Mouse (Mus musculus) intestine, embryonic 15.5 days (tissue): ENCODE measurements around the gene Gipc1. TPM values are rescaled to one million over a fixed set of nuclear protein-coding genes. Genes with fewer than 3 reads are reported as not detected.
A peak's percentile ranks its signal among the peaks of the same experiment; 100 is the strongest.

Experiments used
- ATAC-seq: fragments of 200-750 bp; cut with Nextera tagmentation; 2 replicates; pipeline ENCODE4 v1.8.0; 2017; ENCODE audit warnings: moderate TSS enrichment, moderate library complexity
- H3K27ac ChIP-seq: fragments of 300-500 bp; sonication (generic); 2 replicates; pipeline ENCODE4 v1.5.1; 2015; ENCODE audit warnings: mild to moderate bottlenecking, inconsistent platforms
- H3K27me3 ChIP-seq: fragments of 300-500 bp; sonication (generic); replicated peaks from 2 replicates; pipeline ENCODE4 v1.6.1; 2015; ENCODE audit warnings: inconsistent platforms
- H3K36me3 ChIP-seq: fragments of 300-500 bp; sonication (generic); 2 replicates; pipeline ENCODE4 v1.6.1; 2015; ENCODE audit warnings: inconsistent platforms
- H3K4me1 ChIP-seq: fragments of 300-500 bp; sonication (generic); replicated peaks from 2 replicates; pipeline ENCODE4 v1.6.1; 2015; ENCODE audit warnings: inconsistent platforms
- H3K4me2 ChIP-seq: fragments of 300-500 bp; sonication (generic); replicated peaks from 2 replicates; pipeline ENCODE4 v1.6.1; 2015; ENCODE audit warnings: mild to moderate bottlenecking, inconsistent platforms
- H3K4me3 ChIP-seq: fragments of 300-500 bp; sonication (generic); replicated peaks from 2 replicates; pipeline ENCODE4 v1.5.1; 2015; ENCODE audit warnings: inconsistent platforms
- H3K9ac ChIP-seq: fragments of 300-500 bp; sonication (generic); 2 replicates; pipeline ENCODE4 v1.6.1; 2015; ENCODE audit warnings: inconsistent platforms
- H3K9me3 ChIP-seq: fragments of 300-500 bp; sonication (generic); 2 replicates; pipeline ENCODE4 v1.6.1; 2016; ENCODE audit warnings: inconsistent platforms
- WGBS: fragments of 180-500 bp; shearing (Covaris S2); methylation state at CpG from one replicate; pipeline ENCODE4 v1.1.7; 2015; 5-methylcytosine and 5-hydroxymethylcytosine counted together
- polyA plus RNA-seq: library from polyadenylated mRNA; unstranded; fragments of >200 nt; fragmentation: Nextera tagmentation; extraction: Ambion mirVana; gene quantifications from 2 replicates; pipeline ENCODE4 v1.2.1, GENCODE M21; 2015

Gene Gipc1
- polyA plus RNA-seq, 1 experiment from 2014 or later, result 166 TPM

DNA sequence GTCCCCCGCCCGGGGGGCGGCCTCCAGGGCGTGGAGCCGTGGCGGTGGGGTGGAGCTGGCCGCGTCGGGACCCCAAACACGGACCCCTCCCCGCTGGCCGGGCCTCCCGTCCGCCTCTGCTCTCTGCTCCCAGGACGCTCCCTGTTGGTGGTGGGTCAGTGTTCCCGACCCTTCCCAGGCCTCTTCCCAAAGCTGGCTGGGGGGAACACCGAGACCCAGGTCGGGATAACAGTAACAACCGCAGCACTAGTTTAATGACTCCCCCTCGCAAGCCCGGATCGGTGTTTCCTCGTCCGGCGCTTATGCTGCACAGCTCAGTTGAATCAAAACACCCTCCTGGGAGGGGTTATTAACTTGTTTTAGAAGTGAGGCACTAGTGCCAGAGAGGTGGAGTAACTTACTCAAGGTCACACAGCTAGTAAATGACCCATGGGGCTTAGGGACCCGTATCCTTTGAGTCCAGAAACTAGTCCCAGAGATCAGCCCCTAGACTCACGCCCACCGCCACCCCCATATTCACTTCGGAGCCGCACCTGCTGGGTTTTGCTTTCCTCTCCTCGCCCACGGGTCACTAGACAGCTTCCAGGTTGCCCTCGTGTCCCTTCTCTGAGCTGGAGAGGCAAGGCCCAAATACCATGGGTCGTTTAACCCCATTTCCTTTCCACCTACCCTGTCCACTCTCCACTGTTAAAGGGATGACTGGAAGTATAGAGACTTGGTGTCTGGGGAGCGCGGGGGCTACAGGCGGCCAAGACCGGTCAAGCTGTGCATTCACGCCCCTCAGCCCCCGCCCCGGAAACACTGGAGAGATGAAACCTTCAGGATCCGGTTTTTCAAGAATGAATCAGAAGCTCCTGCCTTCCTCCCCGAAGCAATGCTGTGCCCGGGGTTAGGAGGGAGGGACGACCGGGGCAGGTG is 526 bp downstream of the Gipc1 start:
- WGBS, result under 1% methylated on average over 46 of the region's 46 CpGs
- H3K9me3 ChIP-seq, result no peaks in the 10 kb centered on the region
- H3K27me3 ChIP-seq, result no peaks in the 10 kb centered on the region
- H3K4me1 ChIP-seq, result peaks cover 26% of the 10 kb centered on the region
- H3K27ac ChIP-seq, result peak overlapping the region; percentile 87
- H3K4me2 ChIP-seq, result peak overlapping the region; percentile 89
- H3K4me3 ChIP-seq, result peak overlapping the region; percentile 79
- H3K9ac ChIP-seq, result peak overlapping the region; percentile 78
- H3K36me3 ChIP-seq, result 0 out of 2 replicates have a peak, but pooled peaks cover 7% of the 10 kb centered on the region
- peak; percentile 37 for ATAC-seq

- peak overlapping the region; percentile 78 for H3K9ac ChIP-seq
- peak overlapping the region; percentile 79 for H3K4me3 ChIP-seq
- 0 out of 2 replicates have a peak, but pooled peaks cover 7% of the 10 kb centered on the region for H3K36me3 ChIP-seq
- no peak for ATAC-seq
- no peaks in the 10 kb centered on the region for H3K9me3 ChIP-seq
- peak overlapping the region; percentile 89 for H3K4me2 ChIP-seq
- no peaks in the 10 kb centered on the region for H3K27me3 ChIP-seq
- peaks cover 26% of the 10 kb centered on the region for H3K4me1 ChIP-seq
- peak overlapping the region; percentile 87 for H3K27ac ChIP-seq
- WGBS, result 29% methylated on average over 10 of the region's 10 CpGs
Measured at GRCm38 (mm10) chr8:83653662-83654017, 1.2 kb downstream of the Gipc1 start.

- Histone ChIP-seq H3K4me1 (peaks cover 26% of the 10 kb centered on the region), H3K4me2 (no peak overlapping the region), H3K4me3 (no peak overlapping the region), H3K36me3 (0 out of 2 replicates have a peak, but pooled peaks cover 7% of the 10 kb centered on the region), H3K9ac (no peak overlapping the region), H3K27me3 (no peaks in the 10 kb centered on the region), H3K27ac (no peak overlapping the region), H3K9me3 (no peaks in the 10 kb centered on the region)
- 97% methylated on average over 6 of the region's 6 CpGs for WGBS
- no peak for ATAC-seq
Measured at GRCm38 (mm10) chr8:83654725-83655124, 2.2 kb downstream of the Gipc1 start.

- WGBS, result 88% methylated on average over 9 of the region's 9 CpGs
- Histone ChIP-seq H3K9me3 (no peaks in the 10 kb centered on the region), H3K4me1 (peaks cover 38% of the 10 kb centered on the region), H3K4me3 (no peak overlapping the region), H3K9ac (no peak overlapping the region), H3K4me2 (no peak overlapping the region), H3K27ac (no peak overlapping the region), H3K27me3 (no peaks in the 10 kb centered on the region), H3K36me3 (0 out of 2 replicates have a peak, but pooled peaks cover 7% of the 10 kb centered on the region)
- ATAC-seq, result no peak
Measured at GRCm38 (mm10) chr8:83656043-83656442, 3.6 kb downstream of the Gipc1 start.

GRCm38 (mm10) chr8:83656484-83657246 is 4.2 kb downstream of the Gipc1 start:
- H3K27ac ChIP-seq, result peak overlapping the region; percentile 34; the same call in 1 of the 2 replicates
- 0 out of 2 replicates have a peak, but pooled peaks cover 7% of the 10 kb centered on the region for H3K36me3 ChIP-seq

DNA sequence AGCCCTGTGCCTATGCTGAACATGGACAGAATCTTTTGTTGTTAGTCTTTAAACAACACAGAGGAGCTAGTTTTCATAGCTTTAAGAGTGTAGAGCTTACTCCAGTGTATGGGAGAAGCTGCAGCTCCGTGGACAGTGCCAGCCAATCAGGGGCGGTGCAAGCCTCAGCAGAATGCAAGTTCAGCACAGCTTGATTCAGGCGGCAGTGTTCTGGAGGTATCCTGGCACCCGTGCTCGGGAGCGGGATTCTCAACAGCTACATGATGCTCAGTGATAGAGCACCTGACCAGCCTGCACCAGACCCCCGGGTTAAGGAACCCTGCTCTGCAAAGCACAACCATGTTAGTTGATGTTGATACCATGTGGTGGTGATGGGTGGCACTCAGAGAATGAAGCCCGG is 8.1 kb downstream of the Gipc1 start:
- peak overlapping the region; percentile 59 for H3K4me2 ChIP-seq
- peak; percentile 14 for ATAC-seq
- H3K4me1 ChIP-seq, result peaks cover 56% of the 10 kb centered on the region
- H3K36me3 ChIP-seq, result peaks cover 14% of the 10 kb centered on the region
- H3K9ac ChIP-seq, result peak overlapping the region; percentile 39
- H3K27me3 ChIP-seq, result no peaks in the 10 kb centered on the region
- H3K9me3 ChIP-seq, result no peaks in the 10 kb centered on the region
- H3K27ac ChIP-seq, result peak overlapping the region; percentile 71; the same call in 1 of the 2 replicates
- WGBS, result 14% methylated on average over 8 of the region's 8 CpGs
- peak overlapping the region; percentile 23; the same call in 1 of the 2 replicates for H3K4me3 ChIP-seq

More at GRCm38 (mm10) chr8:83656484-83657246, 4.2 kb downstream of the Gipc1 start:
- Histone ChIP-seq H3K9me3 (no peaks in the 10 kb centered on the region), H3K9ac (no peak overlapping the region), H3K4me1 (peaks cover 44% of the 10 kb centered on the region), H3K4me3 (no peak overlapping the region), H3K4me2 (no peak overlapping the region), H3K27me3 (no peaks in the 10 kb centered on the region)
- WGBS, result 69% methylated on average over 13 of the region's 13 CpGs
- ATAC-seq, result no peak

DNA sequence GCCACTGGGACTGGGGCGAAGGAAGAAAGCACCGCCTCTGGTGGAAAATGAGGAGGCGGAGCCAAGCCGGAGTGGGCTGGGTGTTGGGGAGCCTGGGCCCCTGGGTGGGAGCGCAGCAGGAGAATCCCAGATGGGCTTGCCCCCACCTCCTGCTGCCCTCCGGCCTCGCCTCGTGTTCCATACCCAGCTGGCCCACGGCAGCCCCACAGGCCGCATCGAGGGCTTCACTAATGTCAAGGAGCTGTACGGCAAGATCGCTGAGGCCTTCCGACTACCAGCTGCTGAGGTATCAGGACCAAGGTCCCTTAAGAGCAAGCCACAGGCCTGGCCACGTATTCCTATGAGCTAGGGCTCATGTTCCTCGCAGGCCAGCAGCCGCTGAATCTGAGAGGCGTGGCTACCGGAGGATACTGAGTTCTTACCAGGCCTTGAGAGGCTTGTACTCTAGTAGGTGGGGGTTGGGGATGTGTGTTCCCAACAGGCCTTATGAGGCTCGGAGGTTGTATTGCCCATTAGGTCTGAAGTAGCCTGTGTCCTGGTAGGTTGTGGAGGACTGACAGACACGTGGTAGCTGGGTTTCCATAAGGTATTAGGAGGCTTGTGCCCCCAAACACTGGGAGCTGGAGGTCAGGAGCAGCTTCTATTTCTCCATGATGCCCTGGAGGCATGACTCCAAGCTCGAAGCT is 8.7 kb downstream of the Gipc1 start:
- Histone ChIP-seq H3K27me3 (no peaks in the 10 kb centered on the region), H3K36me3 (peaks cover 14% of the 10 kb centered on the region), H3K4me3 (peak overlapping the region; percentile 23), H3K4me1 (peaks cover 60% of the 10 kb centered on the region), H3K27ac (peak overlapping the region; percentile 71), H3K4me2 (peak overlapping the region; percentile 59), H3K9ac (peak overlapping the region; percentile 39), H3K9me3 (no peaks in the 10 kb centered on the region)
- peak; percentile 31 for ATAC-seq
- WGBS, result 12% methylated on average over 22 of the region's 22 CpGs

DNA sequence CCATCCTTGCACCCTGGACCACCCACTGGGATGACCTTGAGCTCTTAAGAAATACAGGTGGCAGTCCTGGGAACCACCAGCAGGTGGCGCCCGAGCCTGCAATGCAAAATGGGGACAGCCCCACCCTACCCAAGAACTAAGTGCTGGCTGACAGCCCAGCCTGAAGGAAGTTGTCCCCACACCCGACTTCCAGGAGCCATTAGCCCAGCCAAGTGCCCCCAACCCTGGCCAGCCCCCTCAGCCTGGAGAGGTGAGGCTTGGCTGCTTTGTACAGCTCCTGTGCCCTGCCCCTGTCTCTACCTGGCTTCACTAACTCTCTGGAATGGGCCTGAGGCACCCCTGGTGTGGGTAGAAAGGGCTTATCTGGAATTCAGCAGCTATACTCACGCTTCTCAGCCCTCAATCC is 9.9 kb downstream of the Gipc1 start:
- Histone ChIP-seq H3K36me3 (peaks cover 7% of the 10 kb centered on the region), H3K4me2 (peak overlapping the region; percentile 59), H3K9ac (no peak overlapping the region)

DNA sequence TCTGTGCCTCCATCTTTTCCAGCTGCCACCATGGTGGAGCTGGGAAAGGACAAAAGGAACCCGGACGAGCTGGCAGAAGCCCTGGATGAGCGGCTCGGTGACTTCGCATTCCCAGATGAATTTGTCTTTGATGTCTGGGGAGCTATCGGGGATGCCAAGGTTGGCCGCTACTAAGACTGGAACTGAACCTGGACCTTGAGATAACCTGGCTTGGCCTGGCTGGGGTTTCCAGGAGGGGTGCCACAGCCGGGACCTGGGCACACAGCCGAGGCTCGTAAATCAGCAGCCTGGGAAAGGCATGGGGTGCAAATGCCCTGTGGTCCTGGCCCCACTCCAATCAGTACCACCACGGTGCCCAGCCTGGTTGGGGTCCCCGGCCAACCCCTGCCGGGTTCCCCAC is 11.6 kb downstream of the Gipc1 start:
- H3K9ac ChIP-seq, result no peak overlapping the region
- H3K4me2 ChIP-seq, result no peak overlapping the region
- H3K36me3 ChIP-seq, result peaks cover 7% of the 10 kb centered on the region
- H3K27ac ChIP-seq, result no peak overlapping the region
- H3K27me3 ChIP-seq, result no peaks in the 10 kb centered on the region
- H3K4me3 ChIP-seq, result no peak overlapping the region
- 91% methylated on average over 13 of the region's 13 CpGs for WGBS
- ATAC-seq, result no peak
- peaks cover 77% of the 10 kb centered on the region for H3K4me1 ChIP-seq
- H3K9me3 ChIP-seq, result no peaks in the 10 kb centered on the region

More for the DNA sequence above, 9.9 kb downstream of the Gipc1 start:
- Histone ChIP-seq H3K9me3 (no peaks in the 10 kb centered on the region), H3K4me3 (no peak overlapping the region), H3K27me3 (no peaks in the 10 kb centered on the region), H3K4me1 (peaks cover 62% of the 10 kb centered on the region), H3K27ac (peak overlapping the region; percentile 71)
- WGBS, result 7% methylated on average over 4 of the region's 4 CpGs
- peak; percentile 56 for ATAC-seq

DNA sequence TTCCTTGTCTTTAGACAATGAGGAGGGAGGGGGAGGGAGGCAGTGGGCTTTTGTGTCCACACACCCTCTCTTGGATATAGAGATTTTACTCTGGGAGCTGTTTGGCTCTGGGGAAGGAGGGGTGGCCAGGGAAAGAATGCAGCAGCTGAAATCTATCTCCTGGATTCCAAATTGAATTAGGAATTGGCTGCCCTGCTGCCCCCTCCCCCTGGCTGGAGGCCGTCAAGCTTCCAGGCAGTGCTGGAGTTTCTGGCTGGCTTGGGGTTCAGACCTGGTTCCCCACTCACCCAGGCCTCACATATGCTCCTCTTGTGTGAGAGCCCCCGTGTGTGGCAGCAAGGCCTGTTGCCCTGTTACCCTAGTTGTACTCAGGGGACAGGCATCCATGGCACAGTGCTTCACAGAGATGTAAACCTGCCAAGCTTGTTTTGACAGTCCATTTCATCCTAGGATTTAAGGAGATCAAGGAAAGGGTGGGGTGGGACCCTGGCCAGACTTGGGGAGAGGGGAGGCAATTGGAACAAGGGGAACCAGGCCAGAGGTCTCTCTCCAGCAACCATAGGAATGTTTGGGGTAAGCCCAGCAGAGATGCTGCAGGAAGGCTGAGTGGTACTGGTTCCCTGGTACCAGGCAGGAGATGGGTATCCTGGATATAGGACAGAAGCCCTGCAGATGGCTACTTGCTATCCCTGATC is 12.6 kb downstream of the Gipc1 start:
- Histone ChIP-seq H3K27ac (peak overlapping the region; percentile 75), H3K9ac (no peak overlapping the region), H3K36me3 (peaks cover 14% of the 10 kb centered on the region), H3K4me1 (peaks cover 74% of the 10 kb centered on the region), H3K4me2 (no peak overlapping the region), H3K9me3 (no peaks in the 10 kb centered on the region), H3K4me3 (no peak overlapping the region), H3K27me3 (no peaks in the 10 kb centered on the region)
- WGBS, result 20% methylated on average over 2 of the region's 2 CpGs
- ATAC-seq, result no peak
